Mouse (Mus musculus) left cerebral cortex, postnatal 10 days (tissue): ENCODE measurements around the gene Cdc37l1. TPM values are rescaled to one million over a fixed set of nuclear protein-coding genes. Genes with fewer than 3 reads are reported as not detected.
A peak's percentile ranks its signal among the peaks of the same experiment; 100 is the strongest.

ENCODE experiments used
- DNase-seq, 2 experiments: peaks; one replicate each; pipeline ENCODE4 v3.0.0; 2021 to 2022; ENCODE audit warnings: low spot score in 2 of 2, mixed read lengths in 1 of 2; ENCODE audit errors: extremely low spot score in 1 of 2
- intact Hi-C: fragments of 180-260 bp; cut with DNase I; formaldehyde crosslinking; loops from one replicate; pipeline ENCODE4 v1.15.1; 2025
- total RNA-seq, 2 experiments: library from RNA; stranded (reverse); gene quantifications; 2 replicates each; pipeline ENCODE4 v1.2.3; 2021

The Cdc37l1 gene
- total RNA-seq, 2 experiments from 2014 or later, result 72.6 to 73.7 TPM

- intact Hi-C loops, result loop anchor here (2.0 to 10.0 kb wide), 3 partner anchors 191 to 439 kb away; partner anchors contain the start of gene Jak2
- DNase-seq, result peak; percentile 87 to 93
Measured at GRCm38 (mm10) chr19:29063577-29064363, 73.6 kb downstream of the Cdc37l1 start.

- DNase-seq, result no peak
- intact Hi-C loops, result loop anchor here (2.0 to 10.0 kb wide), 3 partner anchors 190 to 438 kb away; partner anchors contain the start of gene Jak2
Measured at GRCm38 (mm10) chr19:29064451-29065102, 74.4 kb downstream of the Cdc37l1 start.

- intact Hi-C loops, result loop anchor here (10.0 kb wide), 1 partner anchor 188 kb away; the partner anchor contains the start of gene Jak2
- peak in 1 of 2 experiments; percentile 58 for DNase-seq
Measured at GRCm38 (mm10) chr19:29066981-29067471, 76.9 kb downstream of the Cdc37l1 start.

GRCm38 (mm10) chr19:29069195-29069594 lies 79.0 kb downstream of the Cdc37l1 start:
- no peak for DNase-seq
- intact Hi-C loops, result loop anchor here (10.0 kb wide), 1 partner anchor 186 kb away; the partner anchor contains the start of gene Jak2

- peak in 1 of 2 experiments; percentile 42 for DNase-seq
- intact Hi-C loops, result no loop called here
Measured at GRCm38 (mm10) chr19:29074802-29075201, 84.7 kb downstream of the Cdc37l1 start.

Other genes starting within 250 kb of the Cdc37l1 start
- 100 to 1,000 TPM; 102 TPM for gene Slc1a1, start 155.3 kb upstream of the Cdc37l1 start, total RNA-seq
- 10 to 100 TPM; 30.4 to 36.5 TPM for gene Plpp6, start 26.4 kb upstream of the Cdc37l1 start, total RNA-seq
- gene 4430402I18Rik, start 22.6 kb upstream of the Cdc37l1 start, total RNA-seq, result 1 to 10 TPM; 5.1 to 7.1 TPM
- gene Ak3, start 57.6 kb downstream of the Cdc37l1 start, total RNA-seq, result 10 to 100 TPM; 43.5 to 46.5 TPM
- 10 to 100 TPM; 19.6 to 19.8 TPM for gene Rcl1, start 111.0 kb downstream of the Cdc37l1 start, total RNA-seq